Mouse (Mus musculus): ENCODE data around the gene Xrcc1. TPM values are rescaled to one million over a fixed set of nuclear protein-coding genes. Genes with fewer than 3 reads are reported as not detected.
A peak's percentile ranks its signal among the peaks of the same experiment; 100 is the strongest.

Gene Xrcc1
- 67.2 and 129 TPM in 2 replicates for polyA plus RNA-seq (2011; ENCODE audit: insufficient read depth, insufficient read length, low replicate concordance, missing spikeins)

GRCm38 (mm10) chr7:24546068-24546614 is at the start of gene Xrcc1, which contains the start of gene Pinlyp:
Gene Xrcc1, plus strand, starts transcription at chr7:24546289.
Gene Pinlyp, minus strand, starts transcription at chr7:24546118.
- peak within 1 kb of the TSS; percentile 91 for H3K4me3 ChIP-seq (replicated peaks; ENCODE audit: control insufficient read depth, low read depth, low read length)
- WGBS, result 47% methylated on average over 13 of the region's 13 CpGs
- peak within 1 kb of the TSS; percentile 80 for H3K27ac ChIP-seq (ENCODE audit: control insufficient read depth, insufficient read depth, low read depth, low read length, poor library complexity)
- peaks cover 4% of the 10 kb centered on the region for H3K4me1 ChIP-seq (ENCODE audit: control insufficient read depth, insufficient read depth, low read length)
- no peak for TF ChIP-seq POLR2A (IDR thresholded peaks at IDR 0.05; ENCODE audit: borderline replicate concordance, control insufficient read depth, low read depth, low read length)
- no peak for TF ChIP-seq CTCF (IDR thresholded peaks at IDR 0.05; ENCODE audit: control insufficient read depth, insufficient read depth, low read length)

- Histone ChIP-seq H3K4me3 (replicated peaks; ENCODE audit: control insufficient read depth, low read depth, low read length) (no peak overlapping the region), H3K4me1 (ENCODE audit: control insufficient read depth, insufficient read depth, low read length) (no peaks in the 10 kb centered on the region), H3K27ac (ENCODE audit: control insufficient read depth, insufficient read depth, low read depth, low read length, poor library complexity) (no peak overlapping the region)
- 13% methylated on average over 43 of the region's 43 CpGs for WGBS
- TF ChIP-seq POLR2A (IDR thresholded peaks at IDR 0.05; ENCODE audit: borderline replicate concordance, control insufficient read depth, low read depth, low read length) (no peak), CTCF (IDR thresholded peaks at IDR 0.05; ENCODE audit: control insufficient read depth, insufficient read depth, low read length) (no peak)
These were observed 46.1 kb upstream of the Xrcc1 start for GRCm38 (mm10) chr7:24499856-24500577.

GRCm38 (mm10) chr7:24500929-24501328 is 45.2 kb upstream of the Xrcc1 start:
- 26% methylated on average over 7 of the region's 7 CpGs for WGBS
- no peak overlapping the region for H3K27ac ChIP-seq (ENCODE audit: control insufficient read depth, insufficient read depth, low read depth, low read length, poor library complexity)
- H3K4me1 ChIP-seq (ENCODE audit: control insufficient read depth, insufficient read depth, low read length), result no peaks in the 10 kb centered on the region
- H3K4me3 ChIP-seq (replicated peaks; ENCODE audit: control insufficient read depth, low read depth, low read length), result no peak overlapping the region
- TF ChIP-seq CTCF (IDR thresholded peaks at IDR 0.05; ENCODE audit: control insufficient read depth, insufficient read depth, low read length), result peak; percentile 46
- no peak for TF ChIP-seq POLR2A (IDR thresholded peaks at IDR 0.05; ENCODE audit: borderline replicate concordance, control insufficient read depth, low read depth, low read length)

GRCm38 (mm10) chr7:24501492-24501891 is 44.6 kb upstream of the Xrcc1 start:
- H3K27ac ChIP-seq (ENCODE audit: control insufficient read depth, insufficient read depth, low read depth, low read length, poor library complexity), result no peak overlapping the region
- H3K4me3 ChIP-seq (replicated peaks; ENCODE audit: control insufficient read depth, low read depth, low read length), result no peak overlapping the region
- TF ChIP-seq POLR2A (IDR thresholded peaks at IDR 0.05; ENCODE audit: borderline replicate concordance, control insufficient read depth, low read depth, low read length) (no peak), CTCF (IDR thresholded peaks at IDR 0.05; ENCODE audit: control insufficient read depth, insufficient read depth, low read length) (peak; percentile 57; the same call in 1 of the 2 replicates)
- WGBS, result 48% methylated on average over 21 of the region's 21 CpGs
- H3K4me1 ChIP-seq (ENCODE audit: control insufficient read depth, insufficient read depth, low read length), result no peaks in the 10 kb centered on the region

- Histone ChIP-seq H3K4me1 (ENCODE audit: control insufficient read depth, insufficient read depth, low read length) (no peaks in the 10 kb centered on the region), H3K4me3 (replicated peaks; ENCODE audit: control insufficient read depth, low read depth, low read length) (no peak overlapping the region), H3K27ac (ENCODE audit: control insufficient read depth, insufficient read depth, low read depth, low read length, poor library complexity) (no peak overlapping the region)
- 13% methylated on average over 10 of the region's 10 CpGs for WGBS
- TF ChIP-seq CTCF (IDR thresholded peaks at IDR 0.05; ENCODE audit: control insufficient read depth, insufficient read depth, low read length), result no peak
These were observed 42.1 kb upstream of the Xrcc1 start for GRCm38 (mm10) chr7:24504004-24504403.

GRCm38 (mm10) chr7:24504868-24505267 is 41.2 kb upstream of the Xrcc1 start:
- TF ChIP-seq POLR2A (IDR thresholded peaks at IDR 0.05; ENCODE audit: borderline replicate concordance, control insufficient read depth, low read depth, low read length) (no peak), CTCF (IDR thresholded peaks at IDR 0.05; ENCODE audit: control insufficient read depth, insufficient read depth, low read length) (no peak)
- H3K4me1 ChIP-seq (ENCODE audit: control insufficient read depth, insufficient read depth, low read length), result no peaks in the 10 kb centered on the region
- WGBS, result 44% methylated on average over 4 of the region's 4 CpGs
- H3K4me3 ChIP-seq (replicated peaks; ENCODE audit: control insufficient read depth, low read depth, low read length), result no peak overlapping the region
- H3K27ac ChIP-seq (ENCODE audit: control insufficient read depth, insufficient read depth, low read depth, low read length, poor library complexity), result no peak overlapping the region

- no peaks in the 10 kb centered on the region for H3K4me1 ChIP-seq (ENCODE audit: control insufficient read depth, insufficient read depth, low read length)
- H3K4me3 ChIP-seq (replicated peaks; ENCODE audit: control insufficient read depth, low read depth, low read length), result no peak overlapping the region
- TF ChIP-seq CTCF (IDR thresholded peaks at IDR 0.05; ENCODE audit: control insufficient read depth, insufficient read depth, low read length) (no peak), POLR2A (IDR thresholded peaks at IDR 0.05; ENCODE audit: borderline replicate concordance, control insufficient read depth, low read depth, low read length) (no peak)
- H3K27ac ChIP-seq (ENCODE audit: control insufficient read depth, insufficient read depth, low read depth, low read length, poor library complexity), result no peak overlapping the region
- 80% methylated on average over 15 of the region's 15 CpGs for WGBS
These were observed 40.5 kb upstream of the Xrcc1 start for GRCm38 (mm10) chr7:24505447-24506064.

- Histone ChIP-seq H3K27ac (ENCODE audit: control insufficient read depth, insufficient read depth, low read depth, low read length, poor library complexity) (no peak overlapping the region), H3K4me1 (ENCODE audit: control insufficient read depth, insufficient read depth, low read length) (no peaks in the 10 kb centered on the region), H3K4me3 (replicated peaks; ENCODE audit: control insufficient read depth, low read depth, low read length) (no peak overlapping the region)
- TF ChIP-seq CTCF (IDR thresholded peaks at IDR 0.05; ENCODE audit: control insufficient read depth, insufficient read depth, low read length) (no peak), POLR2A (IDR thresholded peaks at IDR 0.05; ENCODE audit: borderline replicate concordance, control insufficient read depth, low read depth, low read length) (no peak)
- WGBS, result 25% methylated on average over 3 of the region's 3 CpGs
These were observed 40.0 kb upstream of the Xrcc1 start for GRCm38 (mm10) chr7:24506065-24506459.
